Mouse (Mus musculus) left cerebral cortex, postnatal 14 days (tissue): ENCODE measurements around the gene Rint1. TPM values are rescaled to one million over a fixed set of nuclear protein-coding genes. Genes with fewer than 3 reads are reported as not detected.

Experiments used
- DNase-seq, 2 experiments: peaks; one replicate each; pipeline ENCODE4 v3.0.0; 2021 to 2022; ENCODE audit warnings: low spot score in 2 of 2, mixed read lengths in 1 of 2
- intact Hi-C: fragments of 180-260 bp; cut with DNase I; formaldehyde crosslinking; loops from one replicate; pipeline ENCODE4 v1.15.1; 2025
- total RNA-seq, 2 experiments: library from RNA; stranded (reverse); gene quantifications; 2 replicates each; pipeline ENCODE4 v1.2.3; 2021

Gene Rint1
- total RNA-seq, 2 experiments from 2014 or later, result 22.9 to 23.5 TPM

DNA sequence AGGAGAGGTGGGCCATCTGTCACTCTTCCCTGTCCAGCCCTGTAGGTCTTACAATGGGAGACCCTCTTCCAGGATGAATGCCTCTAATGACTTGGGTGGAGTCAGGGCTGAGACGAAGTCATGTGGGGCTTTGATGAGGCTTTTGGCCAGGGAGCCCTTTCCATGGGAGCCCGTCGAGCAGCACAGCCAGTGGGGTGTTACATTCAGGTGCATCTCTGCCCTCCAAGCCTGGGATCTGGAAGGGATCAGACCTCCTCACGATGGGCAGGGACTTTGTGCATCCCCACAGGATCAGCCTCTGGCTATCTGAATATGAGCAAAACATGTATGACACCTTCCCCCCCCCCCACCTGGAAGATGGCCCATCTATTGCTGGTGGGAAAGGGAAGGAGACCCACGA lies 72.4 kb downstream of the Rint1 start:
- DNase-seq, result no peak
- intact Hi-C loops, result no loop called here

DNA sequence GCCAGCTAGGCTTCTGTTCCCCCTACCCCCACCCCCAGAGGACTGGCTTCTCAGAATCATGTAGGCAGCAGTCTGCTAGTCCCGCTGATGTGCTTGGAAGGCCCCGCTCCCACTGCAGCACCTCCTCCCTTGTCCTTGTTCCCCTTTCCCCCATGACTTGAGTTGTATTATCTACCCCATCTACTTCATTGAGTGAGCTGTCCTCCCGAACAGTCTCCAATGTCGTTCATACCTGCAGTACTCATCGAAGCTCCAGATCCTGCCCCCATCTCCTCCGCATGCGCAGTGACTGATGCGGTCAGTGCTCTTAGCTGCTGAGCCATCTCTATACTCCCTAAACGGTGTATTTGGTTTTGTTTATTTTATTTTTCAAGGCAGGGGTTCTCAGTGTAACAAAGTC lies 74.2 kb downstream of the Rint1 start:
- DNase-seq, result no peak
- intact Hi-C loops, result no loop called here

DNA sequence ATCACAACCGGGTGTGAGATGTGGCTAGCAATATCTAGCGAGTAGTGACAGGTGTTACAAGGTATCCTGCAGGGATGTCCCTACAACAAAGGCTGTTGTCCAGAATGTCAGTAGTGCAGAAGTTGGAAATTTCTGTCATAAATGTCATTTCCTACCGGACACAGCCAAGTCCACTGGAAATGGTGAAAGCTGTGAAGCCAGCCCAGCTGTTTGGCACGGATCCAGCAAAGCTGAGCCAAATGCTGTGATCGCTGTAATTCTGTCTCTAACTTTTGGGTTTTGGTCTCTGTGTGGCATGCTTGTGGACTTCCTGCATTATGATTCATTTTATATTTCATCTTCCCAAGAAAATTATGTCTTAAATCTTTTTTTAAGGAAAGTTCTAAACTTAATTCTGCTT lies 74.8 kb downstream of the Rint1 start:
- intact Hi-C loops, result no loop called here
- no peak for DNase-seq

- intact Hi-C loops, result no loop called here
- DNase-seq, result no peak
These were observed 75.9 kb downstream of the Rint1 start for GRCm38 (mm10) chr5:23863166-23864053.

DNA sequence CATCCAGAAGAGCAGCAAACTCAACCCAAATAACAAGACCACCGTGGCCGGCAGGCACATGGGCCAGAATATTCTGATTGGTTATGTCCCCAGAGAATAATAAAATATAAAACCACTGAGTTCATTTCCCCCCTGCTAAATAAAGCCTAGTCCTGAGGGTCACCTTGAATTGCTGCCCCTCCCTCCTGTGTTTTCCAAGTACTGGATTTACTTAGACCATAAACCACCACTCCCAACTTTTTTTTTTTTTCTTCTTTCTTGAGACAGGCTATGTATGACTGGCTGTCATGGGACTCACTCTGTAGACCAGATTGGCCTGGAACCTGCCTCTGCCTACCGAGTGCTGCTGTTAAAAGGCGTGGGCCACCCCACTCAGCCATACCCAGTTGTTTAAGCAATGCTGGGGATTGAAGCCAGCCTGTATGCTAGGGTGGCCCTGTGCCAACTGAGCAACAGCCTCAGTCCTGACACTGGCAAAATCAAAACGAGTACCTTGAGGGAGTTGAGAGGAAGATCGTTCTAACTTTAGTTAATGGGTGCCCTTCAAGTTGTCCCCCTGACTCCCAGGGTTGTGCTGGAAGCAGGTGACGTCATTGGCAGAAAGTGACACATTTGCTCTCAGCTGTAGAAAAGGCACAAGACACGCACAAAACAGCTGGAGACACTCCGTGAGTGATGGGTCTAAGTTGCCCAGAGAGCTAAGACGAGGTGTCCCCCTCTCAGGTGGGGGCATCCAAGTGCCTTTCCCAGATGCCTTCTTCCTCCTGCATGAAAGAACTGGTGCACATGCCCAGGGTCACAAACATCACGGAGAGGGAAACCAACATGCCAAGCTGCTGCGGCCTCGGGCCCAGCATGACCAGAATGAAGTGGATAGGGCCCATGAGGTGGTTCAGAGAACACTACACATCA lies 76.8 kb downstream of the Rint1 start:
- intact Hi-C loops, result no loop called here
- no peak for DNase-seq

DNA sequence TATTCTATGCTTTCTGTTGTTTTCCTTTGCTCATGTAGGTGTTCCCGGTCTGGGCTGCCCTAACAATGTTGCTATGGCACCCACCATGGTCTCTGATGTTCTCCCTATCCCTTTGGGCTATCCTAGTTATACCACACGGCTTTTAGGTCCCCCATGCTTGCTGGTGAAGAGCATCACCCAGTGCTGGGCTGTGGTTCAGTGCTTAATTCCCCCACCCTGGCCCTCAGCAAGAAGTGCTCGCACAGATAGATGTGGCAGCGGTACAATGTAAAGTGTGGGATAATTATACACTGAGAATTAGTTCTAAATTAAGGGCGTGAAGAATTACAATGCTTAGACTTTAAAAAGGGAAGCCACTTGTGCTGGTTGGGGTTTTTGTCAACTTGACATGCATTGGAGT lies 78.4 kb downstream of the Rint1 start:
- intact Hi-C loops, result no loop called here
- DNase-seq, result no peak

Other genes starting within 250 kb of the Rint1 start
- 100 to 1,000 TPM; 182 to 186 TPM for gene Srpk2, start 103.1 kb upstream of the Rint1 start, total RNA-seq
- 10 to 100 TPM; 17.4 to 17.5 TPM for gene Pus7, start 4.0 kb upstream of the Rint1 start, total RNA-seq
- gene Tomm7, start 56.5 kb downstream of the Rint1 start, total RNA-seq, result 10 to 100 TPM; 78.2 to 85.0 TPM
- 10 to 100 TPM; 22.9 to 24.1 TPM for gene Fam126a, start 243.0 kb downstream of the Rint1 start, total RNA-seq